ENCODE assay signal across 14 mouse cellular contexts in the genomic region with DNA sequence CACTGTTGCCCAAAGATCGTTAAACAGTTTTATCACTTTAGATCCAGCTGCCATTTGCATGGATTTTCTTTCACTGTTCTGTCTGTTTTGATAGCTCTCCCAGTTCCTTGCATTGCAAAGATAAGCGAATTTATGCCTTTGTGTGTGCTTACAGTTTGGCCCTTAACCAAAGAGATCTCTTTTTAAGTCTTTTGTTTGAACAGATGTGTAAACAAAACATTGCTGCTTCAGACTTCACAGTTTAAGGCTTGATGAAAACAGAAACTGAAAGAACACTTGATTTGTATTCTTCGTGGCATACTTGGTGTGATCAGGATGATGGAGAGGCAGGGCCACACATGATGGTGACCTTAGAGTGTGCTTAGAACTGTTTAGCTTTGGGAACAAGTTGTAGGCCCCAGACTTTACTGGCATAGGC.
DNase-seq lines count a peak whose midpoint lies in the region; ATAC-seq and TF ChIP-seq lines count a peak whose summit lies in the region.
"Had no signal": no experiment of that assay in that cellular context is flagged by ENCODE, and none has a peak within 500 bp of the region (broad histone marks: within the 10 kb centered on the region; RNA-seq: fewer than 3 reads in every experiment).

No protein-coding gene starts in this region.

- DNase-seq in lung, adult 2 months: no peak
- DNase-seq in MEL-GATA-1-ER (ENCODE audit: extremely low read depth, low read depth): peak; percentile 69
- DNase-seq in thymus, postnatal 36 days: no peak
- DNase-seq in spleen, adult 12 weeks (ENCODE audit: low spot score): no peak
- DNase-seq: adrenal gland, postnatal 25 days; cerebellum, adult 18-20 months; heart, postnatal 36 days; kidney, adult 8-10 months; thymus, postnatal 25 days had no signal

- H3K27ac ChIP-seq in lung, embryonic 15.5 days: peak overlapping the region; percentile 63
- H3K27ac ChIP-seq in intestine, postnatal 0 days (ENCODE audit: low read depth, low read length): peak overlapping the region; percentile 22; the same call in 1 of the 2 replicates
- H3K27ac ChIP-seq in small intestine, adult 2 months (ENCODE audit: insufficient read depth, low read depth, low read length): peak overlapping the region; percentile 49
- H3K27ac ChIP-seq: embryonic facial prominence, embryonic 10.5 days; macrophage had no signal

- no peaks in the 10 kb centered on the region for H3K27me3 ChIP-seq in lung, embryonic 15.5 days
- no peaks in the 10 kb centered on the region for H3K27me3 ChIP-seq in intestine, postnatal 0 days (replicated peaks; ENCODE audit: control insufficient read depth, insufficient read depth, low read length)
- H3K27me3 ChIP-seq in small intestine, adult 2 months (ENCODE audit: control insufficient read depth, insufficient read depth, low read length): no peaks in the 10 kb centered on the region

- no peak overlapping the region for H3K4me2 ChIP-seq in lung, embryonic 15.5 days
- no peak overlapping the region for H3K4me2 ChIP-seq in intestine, postnatal 0 days (replicated peaks; ENCODE audit: low read depth)

- peaks cover 8% of the 10 kb centered on the region for H3K4me1 ChIP-seq in lung, embryonic 15.5 days
- H3K4me1 ChIP-seq in lung, adult 2 months (ENCODE audit: control insufficient read depth, insufficient read depth, low read length): peaks cover 5% of the 10 kb centered on the region
- H3K4me1 ChIP-seq in intestine, postnatal 0 days (replicated peaks; ENCODE audit: control insufficient read depth, insufficient read depth, low read length): no peaks in the 10 kb centered on the region
- H3K4me1 ChIP-seq in small intestine, adult 2 months (ENCODE audit: control insufficient read depth, insufficient read depth, insufficient read length, low read length): peaks cover 5% of the 10 kb centered on the region; the same call in 1 of the 2 replicates
- H3K4me1 ChIP-seq: embryonic facial prominence, embryonic 10.5 days had no signal

- H3K9me3 ChIP-seq in lung, embryonic 15.5 days: no peaks in the 10 kb centered on the region
- no peaks in the 10 kb centered on the region for H3K9me3 ChIP-seq in intestine, postnatal 0 days (ENCODE audit: control insufficient read depth)
- H3K9me3 ChIP-seq: embryonic facial prominence, embryonic 10.5 days had no signal

- ATAC-seq in lung, embryonic 15.5 days (ENCODE audit: borderline replicate concordance, extremely low read depth, low FRiP score, low TSS enrichment): peak; percentile 83
- no peak for ATAC-seq in intestine, postnatal 0 days

- no peak for TF ChIP-seq POLR2A in lung, adult 2 months (IDR thresholded peaks at IDR 0.05; ENCODE audit: borderline replicate concordance, extremely low read depth, low read depth, low read length)
- TF ChIP-seq POLR2A in small intestine, adult 2 months (IDR thresholded peaks at IDR 0.05; ENCODE audit: low read depth, low read length): no peak

- H3K9ac ChIP-seq in lung, embryonic 15.5 days: no peak overlapping the region
- no peak overlapping the region for H3K9ac ChIP-seq in intestine, postnatal 0 days (ENCODE audit: low read depth, low read length)

- no peak overlapping the region for H3K4me3 ChIP-seq in lung, embryonic 15.5 days
- no peak overlapping the region for H3K4me3 ChIP-seq in lung, adult 2 months (replicated peaks; ENCODE audit: extremely low read depth, low read depth, low read length)
- no peak overlapping the region for H3K4me3 ChIP-seq in intestine, postnatal 0 days (ENCODE audit: low read depth, low read length)
- H3K4me3 ChIP-seq in small intestine, adult 2 months (ENCODE audit: low read depth, low read length): no peak overlapping the region
- H3K4me3 ChIP-seq: embryonic facial prominence, embryonic 10.5 days had no signal

- WGBS in lung, embryonic 15.5 days: 22% methylated on average over 3 of the region's 3 CpGs
- WGBS in lung, adult 2 months: 15% methylated on average over 3 of the region's 3 CpGs
- 55% methylated on average over 3 of the region's 3 CpGs for WGBS in intestine, postnatal 0 days
- WGBS in small intestine, adult 2 months: 17% methylated on average over 3 of the region's 3 CpGs

- peaks cover 6% of the 10 kb centered on the region; the same call in 1 of the 2 replicates for H3K36me3 ChIP-seq in lung, embryonic 15.5 days
- no peaks in the 10 kb centered on the region; the same call in 1 of the 2 replicates for H3K36me3 ChIP-seq in intestine, postnatal 0 days (ENCODE audit: control insufficient read depth, insufficient read depth)
- H3K36me3 ChIP-seq in small intestine, adult 2 months (ENCODE audit: control insufficient read depth, insufficient read depth, low read length): peaks cover 3% of the 10 kb centered on the region; the same call in 1 of the 2 replicates

- TF ChIP-seq CTCF in lung, adult 2 months (IDR thresholded peaks at IDR 0.05; ENCODE audit: insufficient read depth, low read length): no peak
- TF ChIP-seq CTCF in intestine, postnatal 0 days (IDR thresholded peaks at IDR 0.05; ENCODE audit: low read depth): no peak
- no peak for TF ChIP-seq CTCF in small intestine, adult 2 months (IDR thresholded peaks at IDR 0.05; ENCODE audit: extremely low read depth, insufficient read length, insufficient replicate concordance, low read depth, low read length)
